Mouse (Mus musculus) forebrain, embryonic 13.5 days (tissue): ENCODE measurements at regions not wholly inside any gene's neighbourhood (a gene's known extent, or its start where the extent isn't known, plus 50 kb on each side); places are given as distances from the start of the nearest gene placed in this dataset.

ENCODE experiments used
- ATAC-seq: fragments of 200-750 bp; cut with Nextera tagmentation; 2 replicates; pipeline ENCODE4 v1.8.0; 2017
- H3K27ac ChIP-seq: fragments of 300-500 bp; sonication (generic); 2 replicates; pipeline ENCODE4 v1.5.1; 2015; ENCODE audit warnings: inconsistent platforms, mild to moderate bottlenecking, moderate library complexity
- H3K27me3 ChIP-seq: fragments of 300-500 bp; sonication (generic); 2 replicates; pipeline ENCODE4 v1.6.1; 2015; ENCODE audit warnings: mild to moderate bottlenecking, inconsistent platforms
- H3K36me3 ChIP-seq: fragments of 300-500 bp; sonication (generic); 2 replicates; pipeline ENCODE4 v1.6.1; 2015; ENCODE audit warnings: mild to moderate bottlenecking, inconsistent platforms; ENCODE audit not compliant: poor library complexity, severe bottlenecking
- H3K4me1 ChIP-seq: fragments of 300-500 bp; sonication (generic); 2 replicates; pipeline ENCODE4 v1.6.1; 2015; ENCODE audit warnings: inconsistent platforms
- H3K4me2 ChIP-seq: fragments of 300-500 bp; sonication (generic); 2 replicates; pipeline ENCODE4 v1.6.1; 2015; ENCODE audit warnings: inconsistent platforms, mild to moderate bottlenecking, moderate library complexity
- H3K4me3 ChIP-seq: fragments of 300-500 bp; sonication (generic); 2 replicates; pipeline ENCODE4 v1.5.1; 2015; ENCODE audit warnings: mild to moderate bottlenecking, inconsistent platforms
- H3K9ac ChIP-seq: fragments of 300-500 bp; sonication (generic); 2 replicates; pipeline ENCODE4 v1.6.1; 2015; ENCODE audit warnings: mild to moderate bottlenecking, inconsistent platforms
- H3K9me3 ChIP-seq: fragments of 300-500 bp; sonication (generic); replicated peaks from 2 replicates; pipeline ENCODE4 v1.6.1; 2016; ENCODE audit warnings: inconsistent platforms
- WGBS: fragments of 180-500 bp; shearing (Covaris S2); methylation state at CpG from one replicate; pipeline ENCODE4 v1.1.7; 2015; 5-methylcytosine and 5-hydroxymethylcytosine counted together

GRCm38 (mm10) chr19:37795552-37796343 lies 98.2 kb downstream of the Cyp26a1 start:
- Histone ChIP-seq H3K27ac (no peak overlapping the region), H3K4me3 (no peak overlapping the region), H3K9me3 (no peaks in the 10 kb centered on the region), H3K27me3 (no peaks in the 10 kb centered on the region), H3K9ac (no peak overlapping the region), H3K4me2 (no peak overlapping the region), H3K36me3 (no peaks in the 10 kb centered on the region), H3K4me1 (no peaks in the 10 kb centered on the region)
- 86% methylated on average over 18 of the region's 18 CpGs for WGBS
- peak; percentile 53; the same call in 1 of the 2 replicates for ATAC-seq

- Histone ChIP-seq H3K27ac (no peak overlapping the region), H3K9me3 (no peaks in the 10 kb centered on the region), H3K27me3 (no peaks in the 10 kb centered on the region), H3K4me3 (no peak overlapping the region), H3K9ac (no peak overlapping the region), H3K4me1 (no peaks in the 10 kb centered on the region), H3K36me3 (no peaks in the 10 kb centered on the region), H3K4me2 (no peak overlapping the region)
- no peak for ATAC-seq
- WGBS: 87% methylated on average over 3 of the region's 3 CpGs
Observed at GRCm38 (mm10) chr19:37800161-37800660, 102.6 kb downstream of the Cyp26a1 start.

- WGBS: 88% methylated on average over 11 of the region's 11 CpGs
- Histone ChIP-seq H3K36me3 (no peaks in the 10 kb centered on the region), H3K27ac (no peak overlapping the region), H3K9ac (no peak overlapping the region), H3K27me3 (peaks cover 3% of the 10 kb centered on the region; the same call in 1 of the 2 replicates), H3K4me3 (no peak overlapping the region), H3K4me2 (no peak overlapping the region), H3K4me1 (peaks cover 8% of the 10 kb centered on the region; the same call in 1 of the 2 replicates), H3K9me3 (no peaks in the 10 kb centered on the region)
- ATAC-seq: no peak
Observed at GRCm38 (mm10) chr19:37809666-37810065, 112.1 kb downstream of the Cyp26a1 start.

- H3K27me3 ChIP-seq: peaks cover 3% of the 10 kb centered on the region; the same call in 1 of the 2 replicates
- WGBS: 25% methylated on average over 19 of the region's 19 CpGs
- no peak for ATAC-seq
- no peak overlapping the region for H3K4me3 ChIP-seq
- H3K27ac ChIP-seq: no peak overlapping the region
- no peaks in the 10 kb centered on the region for H3K36me3 ChIP-seq
- H3K4me1 ChIP-seq: peaks cover 8% of the 10 kb centered on the region; the same call in 1 of the 2 replicates
- no peaks in the 10 kb centered on the region for H3K9me3 ChIP-seq
- no peak overlapping the region for H3K9ac ChIP-seq
- H3K4me2 ChIP-seq: 0 out of 2 replicates have a peak overlapping the region, but pooled peaks have one; percentile 16
Observed at GRCm38 (mm10) chr19:37814089-37815073, 116.8 kb downstream of the Cyp26a1 start.

- no peak overlapping the region for H3K9ac ChIP-seq
- ATAC-seq: no peak
- no peak overlapping the region for H3K4me2 ChIP-seq
- H3K27me3 ChIP-seq: peaks cover 3% of the 10 kb centered on the region; the same call in 1 of the 2 replicates
- H3K4me3 ChIP-seq: no peak overlapping the region
- peaks cover 8% of the 10 kb centered on the region; the same call in 1 of the 2 replicates for H3K4me1 ChIP-seq
- no peak overlapping the region for H3K27ac ChIP-seq
- H3K36me3 ChIP-seq: no peaks in the 10 kb centered on the region
- H3K9me3 ChIP-seq: no peaks in the 10 kb centered on the region
- WGBS: 86% methylated on average over 2 of the region's 2 CpGs
Observed at GRCm38 (mm10) chr19:37815627-37816026, 118.0 kb downstream of the Cyp26a1 start.

- ATAC-seq: no peak
- 59% methylated on average over 3 of the region's 3 CpGs for WGBS
- no peaks in the 10 kb centered on the region for H3K9me3 ChIP-seq
Observed at GRCm38 (mm10) chr19:37821243-37821642, 123.6 kb downstream of the Cyp26a1 start.

GRCm38 (mm10) chr19:37821671-37822190 lies 124.1 kb downstream of the Cyp26a1 start:
- WGBS: 92% methylated on average over 3 of the region's 3 CpGs
- Histone ChIP-seq H3K27ac (no peak overlapping the region), H3K4me3 (no peak overlapping the region), H3K36me3 (no peaks in the 10 kb centered on the region), H3K4me1 (no peaks in the 10 kb centered on the region), H3K27me3 (no peaks in the 10 kb centered on the region), H3K9me3 (no peaks in the 10 kb centered on the region), H3K9ac (no peak overlapping the region), H3K4me2 (no peak overlapping the region)
- ATAC-seq: no peak

More at GRCm38 (mm10) chr19:37821243-37821642, 123.6 kb downstream of the Cyp26a1 start:
- no peak overlapping the region for H3K4me3 ChIP-seq
- H3K9ac ChIP-seq: no peak overlapping the region
- no peak overlapping the region for H3K27ac ChIP-seq
- H3K4me2 ChIP-seq: no peak overlapping the region
- H3K36me3 ChIP-seq: no peaks in the 10 kb centered on the region
- H3K27me3 ChIP-seq: no peaks in the 10 kb centered on the region
- H3K4me1 ChIP-seq: no peaks in the 10 kb centered on the region

GRCm38 (mm10) chr19:37824155-37824554 lies 126.6 kb downstream of the Cyp26a1 start:
- Histone ChIP-seq H3K4me1 (no peaks in the 10 kb centered on the region), H3K4me3 (no peak overlapping the region), H3K4me2 (no peak overlapping the region), H3K9ac (no peak overlapping the region), H3K36me3 (no peaks in the 10 kb centered on the region), H3K27ac (no peak overlapping the region), H3K27me3 (no peaks in the 10 kb centered on the region), H3K9me3 (no peaks in the 10 kb centered on the region)
- 84% methylated on average over 5 of the region's 5 CpGs for WGBS
- ATAC-seq: no peak

- no peak overlapping the region for H3K4me3 ChIP-seq
Observed at GRCm38 (mm10) chr19:37831406-37831805, 133.8 kb downstream of the Cyp26a1 start.

GRCm38 (mm10) chr19:37836900-37837299 lies 139.3 kb downstream of the Cyp26a1 start:
- Histone ChIP-seq H3K4me1 (no peaks in the 10 kb centered on the region), H3K27me3 (no peaks in the 10 kb centered on the region), H3K9me3 (no peaks in the 10 kb centered on the region), H3K4me2 (no peak overlapping the region), H3K4me3 (no peak overlapping the region), H3K9ac (no peak overlapping the region), H3K27ac (no peak overlapping the region), H3K36me3 (no peaks in the 10 kb centered on the region)
- 49% methylated on average over 5 of the region's 5 CpGs for WGBS
- ATAC-seq: no peak

More at GRCm38 (mm10) chr19:37831406-37831805, 133.8 kb downstream of the Cyp26a1 start:
- ATAC-seq: no peak
- no peaks in the 10 kb centered on the region for H3K36me3 ChIP-seq
- no peak overlapping the region for H3K4me2 ChIP-seq
- H3K9ac ChIP-seq: no peak overlapping the region
- H3K27ac ChIP-seq: no peak overlapping the region
- no peaks in the 10 kb centered on the region for H3K4me1 ChIP-seq
- no peaks in the 10 kb centered on the region for H3K27me3 ChIP-seq
- no peaks in the 10 kb centered on the region for H3K9me3 ChIP-seq
